Mouse (Mus musculus) neural tube, embryonic 14.5 days (tissue): ENCODE results near the gene Ada. TPM values are rescaled to one million over a fixed set of nuclear protein-coding genes. Genes with fewer than 3 reads are reported as not detected.
A peak's percentile ranks its signal among the peaks of the same experiment; 100 is the strongest.

Experiments used
- ATAC-seq: fragments of 200-750 bp; cut with Nextera tagmentation; 2 replicates; pipeline ENCODE4 v1.8.0; 2017; ENCODE audit warnings: low read depth, mild to moderate bottlenecking, moderate TSS enrichment, moderate library complexity
- H3K27ac ChIP-seq: fragments of 300-500 bp; sonication (generic); 2 replicates; pipeline ENCODE4 v1.5.1; 2014; ENCODE audit warnings: low read depth, mild to moderate bottlenecking, control low read depth, low read length, moderate library complexity, mixed read lengths
- H3K27me3 ChIP-seq: fragments of 300-500 bp; sonication (generic); 2 replicates; pipeline ENCODE4 v1.6.1; 2014; ENCODE audit warnings: low read length; ENCODE audit not compliant: control insufficient read depth, insufficient read depth
- H3K36me3 ChIP-seq: fragments of 300-500 bp; sonication (generic); 2 replicates; pipeline ENCODE4 v1.6.1; 2014; ENCODE audit warnings: low read length, mixed read lengths; ENCODE audit not compliant: control insufficient read depth, insufficient read depth
- H3K4me1 ChIP-seq: fragments of 300-500 bp; sonication (generic); 2 replicates; pipeline ENCODE4 v1.6.1; 2014; ENCODE audit warnings: low read length; ENCODE audit not compliant: control insufficient read depth, insufficient read depth
- H3K4me2 ChIP-seq: fragments of 300-500 bp; sonication (generic); 2 replicates; pipeline ENCODE4 v1.6.1; 2014; ENCODE audit warnings: mild to moderate bottlenecking, low read depth, low read length, control low read depth
- H3K4me3 ChIP-seq: fragments of 300-500 bp; sonication (generic); 2 replicates; pipeline ENCODE4 v1.5.1; 2014; ENCODE audit warnings: low read depth, low read length, control low read depth, mixed read lengths
- H3K9ac ChIP-seq: fragments of 300-500 bp; sonication (generic); replicated peaks from 2 replicates; pipeline ENCODE4 v1.6.1; 2014; ENCODE audit warnings: low read depth, mild to moderate bottlenecking, control low read depth, low read length, mixed read lengths
- H3K9me3 ChIP-seq: fragments of 300-500 bp; sonication (generic); 2 replicates; pipeline ENCODE4 v1.6.1; 2016; ENCODE audit warnings: low read length; ENCODE audit not compliant: control insufficient read depth
- WGBS: fragments of 180-500 bp; shearing (Covaris S2); extraction: QIAGEN DNeasy Blood & Tissue Kit; methylation state at CpG from one replicate; pipeline ENCODE4 v1.1.7; 2014; 5-methylcytosine and 5-hydroxymethylcytosine counted together
- polyA plus RNA-seq: library from polyadenylated mRNA; unstranded; fragments of >200 nt; fragmentation: Nextera tagmentation; extraction: Ambion mirVana; gene quantifications from 2 replicates; pipeline ENCODE4 v1.2.1, GENCODE M21; 2014

Gene Ada
- polyA plus RNA-seq, 1 experiment from 2014 or later: 3.1 TPM

- H3K4me3 ChIP-seq: no peak overlapping the region
- no peaks in the 10 kb centered on the region for H3K9me3 ChIP-seq
- H3K36me3 ChIP-seq: no peaks in the 10 kb centered on the region
- no peak overlapping the region for H3K9ac ChIP-seq
- ATAC-seq: no peak
- no peaks in the 10 kb centered on the region for H3K27me3 ChIP-seq
- H3K4me1 ChIP-seq: 0 out of 2 replicates have a peak, but pooled peaks cover 4% of the 10 kb centered on the region
- H3K4me2 ChIP-seq: no peak overlapping the region
- no peak overlapping the region for H3K27ac ChIP-seq
- WGBS: 79% methylated on average over 10 of the region's 10 CpGs
These were observed 5.1 kb downstream of the Ada start for GRCm38 (mm10) chr2:163744801-163745570.

GRCm38 (mm10) chr2:163743357-163743756 lies 6.7 kb downstream of the Ada start:
- H3K27ac ChIP-seq: no peak overlapping the region
- 75% methylated on average over 6 of the region's 6 CpGs for WGBS
- H3K27me3 ChIP-seq: no peaks in the 10 kb centered on the region
- no peaks in the 10 kb centered on the region for H3K36me3 ChIP-seq
- H3K4me3 ChIP-seq: no peak overlapping the region
- H3K4me2 ChIP-seq: no peak overlapping the region
- H3K4me1 ChIP-seq: no peaks in the 10 kb centered on the region
- H3K9ac ChIP-seq: no peak overlapping the region
- H3K9me3 ChIP-seq: no peaks in the 10 kb centered on the region
- ATAC-seq: no peak

GRCm38 (mm10) chr2:163742656-163743055 lies 7.4 kb downstream of the Ada start:
- Histone ChIP-seq H3K9ac (no peak overlapping the region), H3K27ac (no peak overlapping the region), H3K4me3 (no peak overlapping the region), H3K27me3 (no peaks in the 10 kb centered on the region), H3K4me2 (no peak overlapping the region), H3K4me1 (no peaks in the 10 kb centered on the region), H3K36me3 (no peaks in the 10 kb centered on the region), H3K9me3 (no peaks in the 10 kb centered on the region)
- ATAC-seq: no peak
- 67% methylated on average over 5 of the region's 5 CpGs for WGBS

- no peaks in the 10 kb centered on the region for H3K27me3 ChIP-seq
- no peak overlapping the region for H3K27ac ChIP-seq
- no peak overlapping the region for H3K9ac ChIP-seq
- ATAC-seq: no peak
- no peaks in the 10 kb centered on the region for H3K9me3 ChIP-seq
- no peaks in the 10 kb centered on the region for H3K4me1 ChIP-seq
- no peak overlapping the region for H3K4me2 ChIP-seq
- no peak overlapping the region for H3K4me3 ChIP-seq
- H3K36me3 ChIP-seq: no peaks in the 10 kb centered on the region
- WGBS: 64% methylated on average over 6 of the region's 6 CpGs
These were observed 14.1 kb downstream of the Ada start for GRCm38 (mm10) chr2:163735980-163736379.

GRCm38 (mm10) chr2:163735163-163735562 lies 14.9 kb downstream of the Ada start:
- no peak overlapping the region for H3K27ac ChIP-seq
- H3K4me1 ChIP-seq: no peaks in the 10 kb centered on the region
- no peak overlapping the region for H3K9ac ChIP-seq
- H3K4me3 ChIP-seq: no peak overlapping the region
- WGBS: 95% methylated on average over 9 of the region's 9 CpGs
- no peaks in the 10 kb centered on the region for H3K9me3 ChIP-seq
- H3K36me3 ChIP-seq: no peaks in the 10 kb centered on the region
- ATAC-seq: no peak
- H3K4me2 ChIP-seq: no peak overlapping the region
- no peaks in the 10 kb centered on the region for H3K27me3 ChIP-seq

- H3K36me3 ChIP-seq: no peaks in the 10 kb centered on the region
- no peak for ATAC-seq
- H3K4me3 ChIP-seq: no peak overlapping the region
- no peak overlapping the region for H3K27ac ChIP-seq
- H3K4me1 ChIP-seq: no peaks in the 10 kb centered on the region
- 93% methylated on average over 11 of the region's 11 CpGs for whole genome bisulfite sequencing
- no peaks in the 10 kb centered on the region for H3K9me3 ChIP-seq
- H3K27me3 ChIP-seq: no peaks in the 10 kb centered on the region
- H3K4me2 ChIP-seq: no peak overlapping the region
- H3K9ac ChIP-seq: no peak overlapping the region
These were observed 18.0 kb downstream of the Ada start for GRCm38 (mm10) chr2:163732021-163732420.

- no peak overlapping the region for H3K9ac ChIP-seq
- no peak overlapping the region for H3K4me3 ChIP-seq
- 95% methylated on average over 4 of the region's 4 CpGs for WGBS
- H3K27me3 ChIP-seq: no peaks in the 10 kb centered on the region
- no peak for ATAC-seq
- H3K36me3 ChIP-seq: no peaks in the 10 kb centered on the region; the same call in 1 of the 2 replicates
- H3K9me3 ChIP-seq: no peaks in the 10 kb centered on the region
- no peak overlapping the region for H3K4me2 ChIP-seq
- H3K4me1 ChIP-seq: 0 out of 2 replicates have a peak, but pooled peaks cover 2% of the 10 kb centered on the region
- H3K27ac ChIP-seq: no peak overlapping the region
These were observed 21.7 kb downstream of the Ada start for GRCm38 (mm10) chr2:163728300-163728699.

GRCm38 (mm10) chr2:163726766-163727393 lies 23.2 kb downstream of the Ada start:
- peak; percentile 29; the same call in 1 of the 2 replicates for ATAC-seq
- H3K4me1 ChIP-seq: 0 out of 2 replicates have a peak, but pooled peaks cover 2% of the 10 kb centered on the region
- WGBS: 64% methylated on average over 5 of the region's 5 CpGs
- H3K27me3 ChIP-seq: no peaks in the 10 kb centered on the region
- H3K4me3 ChIP-seq: no peak overlapping the region
- H3K9me3 ChIP-seq: no peaks in the 10 kb centered on the region
- H3K9ac ChIP-seq: no peak overlapping the region
- H3K36me3 ChIP-seq: no peaks in the 10 kb centered on the region; the same call in 1 of the 2 replicates
- H3K27ac ChIP-seq: no peak overlapping the region
- no peak overlapping the region for H3K4me2 ChIP-seq

GRCm38 (mm10) chr2:163722550-163722949 lies 27.5 kb downstream of the Ada start:
- WGBS: 43% methylated on average over 7 of the region's 7 CpGs
- ATAC-seq: peak; percentile 84
- Histone ChIP-seq H3K27me3 (no peaks in the 10 kb centered on the region), H3K4me1 (0 out of 2 replicates have a peak, but pooled peaks cover 2% of the 10 kb centered on the region), H3K27ac (peak overlapping the region; percentile 80), H3K4me2 (no peak overlapping the region), H3K9me3 (no peaks in the 10 kb centered on the region), H3K4me3 (no peak overlapping the region), H3K9ac (no peak overlapping the region), H3K36me3 (no peaks in the 10 kb centered on the region; the same call in 1 of the 2 replicates)
